Mouse (Mus musculus) T-helper 2 cell (primary cell): ENCODE data around the gene Zbtb38.
"Not testable (repeated sequence)": the region's sequence is repeated elsewhere in the genome, so short reads cannot be mapped to it uniquely, and the experiment has no call there.

Experiments used
- in situ Hi-C: fragments of 300-600 bp; cut with MboI, MseI; formaldehyde crosslinking; loops from one replicate; pipeline ENCODE4 v1.15.1; 2025; ENCODE audit warnings: high pct_unique_total_duplicates

Gene Zbtb38

GRCm38 (mm10) chr9:96684866-96685599 lies 67.6 kb downstream of the Zbtb38 start:
- in situ Hi-C loops = no loop called here

- in situ Hi-C loops = no loop called here
Observed at GRCm38 (mm10) chr9:96684165-96684792, 68.4 kb downstream of the Zbtb38 start.

DNA sequence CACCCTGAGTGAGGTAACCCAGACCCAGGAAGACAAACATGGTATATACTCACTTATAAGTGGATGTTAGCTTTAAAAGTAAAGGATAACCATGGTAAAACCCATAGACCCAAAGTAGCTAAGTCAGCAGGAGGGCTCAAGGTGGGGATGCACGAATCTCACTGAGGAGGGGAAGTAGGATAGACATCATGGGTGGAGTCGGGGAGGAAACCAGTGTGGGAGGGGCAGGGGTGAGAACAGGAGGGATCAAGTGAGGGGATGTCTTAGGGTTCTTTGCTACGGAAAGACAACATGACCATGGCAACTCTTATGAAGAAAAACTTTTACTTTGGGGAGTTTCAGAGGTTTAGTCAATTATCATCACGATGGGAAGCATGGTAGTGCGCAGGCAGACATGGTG lies 74.0 kb downstream of the Zbtb38 start:
- in situ Hi-C loops = no loop called here

DNA sequence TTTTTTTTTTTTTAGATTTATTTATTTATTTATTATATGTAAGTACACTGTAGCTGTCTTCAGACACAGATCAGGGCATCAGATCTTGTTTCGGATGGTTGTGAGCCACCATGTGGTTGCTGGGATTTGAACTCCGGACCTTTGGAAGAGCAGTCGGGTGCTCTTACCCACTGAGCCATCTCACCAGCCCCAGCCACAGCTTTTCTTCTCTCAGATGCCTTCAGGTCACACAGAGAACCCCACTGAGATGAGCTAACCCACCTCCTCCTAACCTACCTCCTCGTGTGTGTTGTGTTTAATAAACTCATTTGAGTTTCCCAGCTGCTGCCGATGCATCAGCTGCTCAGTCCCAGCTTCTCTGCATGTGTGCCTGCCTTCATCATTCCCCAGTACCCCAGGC lies 74.9 kb downstream of the Zbtb38 start:
- in situ Hi-C loops = not testable (repeated sequence)

DNA sequence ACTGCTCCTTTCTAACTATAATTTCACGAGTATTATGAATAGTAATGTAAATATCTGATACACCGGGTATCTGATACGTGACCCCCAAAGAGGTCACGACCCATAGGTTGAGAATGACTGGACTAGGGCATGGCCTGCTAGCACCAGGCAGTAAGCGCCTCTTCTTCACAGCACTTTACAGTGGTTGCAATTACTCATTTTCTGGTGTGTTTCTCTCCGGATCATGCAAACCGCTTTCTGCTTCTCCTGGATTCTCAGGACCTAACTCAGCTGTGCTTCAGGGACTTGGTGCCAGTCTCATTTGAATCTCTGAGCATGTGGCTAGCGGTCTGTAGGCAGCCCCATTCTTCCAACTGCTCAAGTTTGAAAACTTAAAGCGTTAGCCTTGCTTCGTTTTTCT lies 76.0 kb downstream of the Zbtb38 start:
- in situ Hi-C loops = no loop called here

DNA sequence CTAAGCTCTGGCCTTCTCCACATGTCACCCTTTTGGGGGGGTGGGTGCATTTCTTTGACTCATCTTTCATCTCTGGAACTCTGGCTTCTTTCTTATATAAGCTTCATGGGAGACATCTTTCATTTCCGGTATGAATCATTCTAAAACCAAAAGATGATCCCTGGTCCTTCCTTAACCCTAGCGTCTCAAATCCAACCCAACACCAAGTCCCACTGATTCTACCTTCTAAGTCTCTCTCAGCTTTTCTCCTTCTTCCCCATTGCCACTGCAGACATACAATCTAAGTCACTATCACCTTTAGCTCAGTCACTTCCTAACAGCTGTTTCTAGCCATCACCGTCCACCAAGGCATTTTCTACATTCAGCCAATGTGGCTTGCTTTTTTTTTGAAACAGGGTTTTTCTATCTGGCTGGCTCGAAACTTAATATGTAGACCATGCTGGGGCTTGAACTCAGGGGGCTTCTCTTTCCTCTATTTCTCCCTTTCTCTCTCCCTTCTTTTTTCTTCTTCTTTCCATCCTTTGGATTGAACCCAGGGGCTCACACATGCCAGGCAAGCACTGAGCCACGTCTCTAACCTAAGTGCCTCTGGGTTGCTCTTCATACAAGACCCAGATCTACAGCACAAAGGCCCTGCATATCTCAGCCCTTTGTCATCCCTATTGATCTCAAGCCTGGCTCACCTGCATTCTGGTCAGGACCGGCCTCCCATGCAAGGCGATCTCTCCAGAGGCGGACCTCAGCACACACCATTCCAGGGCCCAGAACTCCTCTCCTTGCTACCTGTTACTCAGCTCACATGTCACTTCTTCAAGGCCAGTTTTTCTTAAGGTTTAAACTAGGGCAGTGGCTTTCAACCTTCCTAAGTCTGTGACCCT lies 76.6 kb downstream of the Zbtb38 start:
- in situ Hi-C loops = no loop called here

GRCm38 (mm10) chr9:96675071-96675762 lies 77.4 kb downstream of the Zbtb38 start:
- in situ Hi-C loops = no loop called here

DNA sequence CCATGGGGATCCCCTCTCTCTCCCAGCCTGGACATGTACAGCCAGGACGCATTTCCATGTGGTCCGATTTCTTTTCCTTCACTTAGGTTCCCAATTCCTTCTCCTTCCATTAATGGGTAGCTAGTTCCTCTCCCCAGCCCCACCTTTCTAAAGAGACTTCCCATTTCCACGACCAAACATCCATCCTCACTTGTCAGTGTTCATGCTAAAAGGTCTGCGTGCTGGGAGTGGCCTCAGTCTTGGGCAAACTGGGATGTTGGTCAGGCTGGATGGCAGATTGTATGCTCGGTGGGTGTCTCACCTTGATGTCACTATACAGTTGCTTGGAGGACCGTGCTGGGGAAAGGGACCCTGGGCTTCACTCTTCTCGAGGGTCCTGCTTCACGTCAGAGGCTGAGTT lies 78.3 kb downstream of the Zbtb38 start:
- in situ Hi-C loops = loop anchor here (5.0 kb wide), 2 partner anchors 88 to 143 kb away; no protein-coding TSS in a partner anchor

DNA sequence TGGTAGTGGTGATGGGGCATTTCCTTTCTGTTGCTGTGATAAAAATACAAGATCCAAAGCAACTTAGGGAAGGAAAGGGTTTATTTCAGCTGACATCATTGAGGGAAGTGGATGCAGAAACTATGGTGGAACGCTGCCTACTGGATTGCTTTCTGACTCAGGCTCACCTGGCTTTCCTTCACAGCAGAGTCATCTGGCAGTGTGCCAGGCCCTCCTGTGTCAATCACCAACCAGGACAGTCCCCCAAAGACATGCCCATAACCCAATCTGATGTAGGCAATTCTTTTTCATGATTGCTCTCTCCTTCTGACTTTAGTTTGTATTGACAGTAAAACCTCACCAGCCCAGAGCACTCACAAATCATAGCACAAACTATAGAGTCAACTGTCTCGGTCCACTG lies 80.2 kb downstream of the Zbtb38 start:
- in situ Hi-C loops = loop anchor here (5.0 kb wide), 2 partner anchors 90 to 145 kb away; no protein-coding TSS in a partner anchor

DNA sequence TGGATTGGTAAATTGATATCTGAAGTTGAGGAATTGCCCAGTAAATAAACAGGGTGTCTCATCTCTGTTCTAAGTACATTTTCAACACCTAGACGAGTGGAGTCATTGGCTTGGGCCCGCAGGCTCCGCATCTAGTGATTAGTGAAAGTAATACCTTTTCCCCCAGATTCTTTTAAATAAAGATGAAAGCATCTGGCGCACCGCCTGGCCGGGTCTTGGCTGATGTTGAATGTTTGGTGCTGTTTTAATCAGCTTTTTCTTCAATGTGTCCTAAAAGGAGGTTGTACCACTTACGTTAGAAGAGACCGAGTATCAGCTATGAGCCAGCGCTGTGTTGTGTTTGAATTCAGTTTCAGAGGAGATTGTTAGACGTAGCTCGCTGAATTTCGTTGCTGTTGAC lies 81.4 kb downstream of the Zbtb38 start:
- in situ Hi-C loops = loop anchor here (5.0 kb wide), 2 partner anchors 91 to 146 kb away; no protein-coding TSS in a partner anchor

DNA sequence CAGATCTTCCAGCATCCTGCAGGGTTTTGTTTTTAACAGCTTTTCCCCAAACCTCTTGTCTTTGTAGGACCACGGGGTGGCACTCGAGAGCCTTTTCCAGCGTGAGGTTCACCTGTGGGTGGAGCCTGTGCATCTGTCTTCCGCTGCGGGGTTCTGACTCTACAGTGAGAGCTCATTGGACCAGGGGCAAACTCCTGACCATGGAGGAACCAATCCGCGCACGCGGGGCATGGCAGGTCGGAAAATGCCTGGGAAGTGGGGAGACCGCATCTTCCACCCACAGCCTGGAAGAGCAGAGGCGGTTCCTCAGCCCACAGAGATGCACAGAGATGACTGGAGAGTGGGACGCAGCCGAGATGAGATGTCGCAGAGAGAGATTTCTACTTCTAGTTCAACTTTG lies 82.8 kb downstream of the Zbtb38 start:
- in situ Hi-C loops = loop anchor here (5.0 kb wide), 2 partner anchors 92 to 147 kb away; no protein-coding TSS in a partner anchor

DNA sequence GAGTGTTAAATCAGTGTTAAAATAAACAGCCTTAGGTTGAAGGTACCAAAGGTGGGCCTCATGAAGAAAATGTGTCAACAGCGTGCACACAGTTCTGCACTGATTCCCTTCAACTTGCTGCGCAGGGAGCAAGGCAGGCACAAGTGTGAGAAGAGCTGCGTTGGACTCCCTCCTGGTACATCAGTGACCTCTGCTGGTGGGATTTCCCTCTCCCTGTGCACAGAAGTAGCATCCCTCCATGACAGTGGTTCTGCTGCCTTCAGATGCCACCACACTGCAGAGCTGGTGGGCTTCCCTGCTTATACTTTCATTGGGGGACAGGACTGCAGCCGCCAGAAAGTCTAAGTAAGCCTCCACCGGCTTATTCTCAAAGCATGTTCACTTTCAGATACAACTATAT lies 84.0 kb downstream of the Zbtb38 start:
- in situ Hi-C loops = no loop called here

DNA sequence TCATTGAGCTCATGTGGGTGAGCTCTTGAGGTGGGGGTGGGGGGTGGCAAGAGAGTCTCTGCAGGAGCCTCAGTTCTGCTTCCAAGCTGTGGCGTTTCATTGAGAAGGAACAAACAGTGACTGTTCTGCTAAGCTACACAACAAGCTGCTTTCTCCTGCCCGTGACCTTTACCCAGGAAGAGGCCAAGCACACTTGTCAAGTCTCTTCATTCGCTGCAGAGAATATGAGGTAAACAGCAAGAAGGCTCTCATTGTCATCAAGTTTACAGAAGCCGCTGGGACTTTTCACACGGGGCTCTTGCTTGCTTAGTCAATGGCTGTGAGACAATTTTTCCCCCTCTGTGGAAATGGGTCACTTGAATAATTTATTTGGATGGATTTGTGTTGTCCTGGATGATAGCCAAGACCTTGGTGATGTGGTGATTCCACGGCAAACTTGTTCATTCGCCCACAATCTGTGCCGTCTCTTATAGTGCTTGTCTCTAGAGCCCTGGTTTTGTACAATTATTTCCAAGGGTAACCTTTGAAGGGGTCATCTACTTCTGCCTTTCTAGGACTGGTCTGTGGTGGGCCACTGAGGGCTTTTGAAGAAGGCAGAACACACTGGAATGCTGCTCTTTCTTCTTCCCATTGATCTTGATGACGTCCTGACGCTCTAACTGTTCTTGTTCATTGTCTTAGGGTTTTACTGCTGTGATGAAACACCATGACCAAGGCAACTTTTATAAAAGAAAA lies 92.0 kb downstream of the Zbtb38 start:
- in situ Hi-C loops = no loop called here

DNA sequence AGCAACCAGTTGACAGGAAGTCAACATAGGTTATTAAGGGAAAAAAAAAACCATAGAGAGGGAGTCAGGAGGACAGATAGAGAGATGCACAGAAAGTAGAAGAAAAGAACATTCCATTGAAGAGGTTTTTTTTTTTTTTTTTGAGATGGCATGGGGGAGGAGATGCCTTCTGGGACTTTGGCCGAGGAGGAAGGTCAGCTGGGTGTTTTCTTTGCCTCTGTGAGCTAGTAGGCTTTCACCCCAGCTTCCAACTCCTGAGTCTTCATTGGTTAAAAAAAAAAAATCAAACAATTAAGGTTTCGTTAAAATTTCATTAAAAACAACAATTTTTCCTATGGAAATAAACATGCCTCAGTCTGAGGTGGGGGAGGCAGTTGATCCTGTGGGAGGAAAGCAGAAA lies 92.8 kb downstream of the Zbtb38 start:
- in situ Hi-C loops = loop anchor here (5.0 to 10.0 kb wide), 3 partner anchors 82 to 425 kb away; no protein-coding TSS in a partner anchor

GRCm38 (mm10) chr9:96653538-96653937 lies 99.1 kb downstream of the Zbtb38 start:
- in situ Hi-C loops = loop anchor here (10.0 kb wide), 2 partner anchors 369 to 431 kb away; no protein-coding TSS in a partner anchor

- in situ Hi-C loops = loop anchor here (10.0 kb wide), 2 partner anchors 368 to 432 kb away; no protein-coding TSS in a partner anchor
Observed at GRCm38 (mm10) chr9:96652763-96653162, 99.9 kb downstream of the Zbtb38 start.

- in situ Hi-C loops = loop anchor here (10.0 kb wide), 2 partner anchors 366 to 434 kb away; no protein-coding TSS in a partner anchor
Observed at GRCm38 (mm10) chr9:96650807-96651206, 101.8 kb downstream of the Zbtb38 start.

GRCm38 (mm10) chr9:96649924-96650323 lies 102.7 kb downstream of the Zbtb38 start:
- in situ Hi-C loops = loop anchor here (10.0 kb wide), 2 partner anchors 365 to 435 kb away; no protein-coding TSS in a partner anchor

DNA sequence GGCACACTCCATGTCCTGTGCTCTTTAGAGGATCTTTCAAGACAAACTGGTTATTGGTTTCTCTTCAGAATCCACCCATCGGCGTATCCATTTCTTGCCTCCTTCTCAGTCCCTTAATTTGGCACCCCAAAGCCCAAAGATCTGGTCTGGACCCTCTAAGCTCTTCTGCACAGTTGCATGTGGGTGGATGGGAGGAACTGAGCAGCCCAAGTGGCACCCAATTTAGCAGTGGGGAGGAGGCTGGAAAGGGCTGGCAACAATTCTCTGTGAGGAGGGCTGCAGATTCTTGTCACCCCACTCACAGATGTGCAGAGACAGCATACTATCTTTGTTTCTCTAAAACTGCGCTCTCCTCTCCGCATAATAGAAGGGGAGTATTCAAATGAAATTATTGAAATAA lies 103.3 kb downstream of the Zbtb38 start:
- in situ Hi-C loops = no loop called here

DNA sequence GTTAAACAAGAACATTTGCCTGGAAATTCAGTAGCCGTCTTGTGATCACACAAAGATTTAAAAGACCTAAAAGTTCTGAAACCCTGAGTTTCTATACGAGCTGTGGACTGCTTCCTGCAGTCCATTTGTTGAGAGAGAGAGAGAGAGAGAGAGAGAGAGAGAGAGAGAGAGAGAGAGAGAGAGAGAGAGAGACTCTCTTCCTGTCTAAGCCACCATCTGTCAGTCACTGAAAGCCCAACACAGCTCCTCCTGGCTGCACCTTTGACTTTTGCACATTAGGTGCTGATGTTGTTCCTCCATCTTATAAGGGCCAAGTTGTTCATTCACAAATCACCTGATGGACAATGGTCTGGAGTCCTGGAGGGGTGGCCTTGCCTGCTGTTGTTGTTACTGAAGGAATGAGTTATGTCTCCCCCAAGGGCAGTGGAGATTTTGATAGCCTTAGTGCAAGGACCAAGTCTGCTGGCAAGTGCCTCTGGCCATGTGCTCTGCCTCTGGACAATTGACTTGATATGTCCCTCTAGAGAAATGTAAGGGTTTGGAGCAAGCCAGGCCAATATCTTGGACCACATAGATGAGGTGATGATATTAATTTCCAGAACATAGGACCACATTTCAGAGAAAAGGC lies 105.8 kb downstream of the Zbtb38 start:
- in situ Hi-C loops = no loop called here
